Mouse (Mus musculus) spleen, postnatal 36 days (tissue): ENCODE results near the gene Fkbp11.

Source experiments
- DNase-seq, 2 experiments: peaks; one replicate each; pipeline ENCODE4 v3.0.0; 2022; ENCODE audit warnings: low spot score in 2 of 2, mixed read lengths in 1 of 2

Gene Fkbp11

DNA sequence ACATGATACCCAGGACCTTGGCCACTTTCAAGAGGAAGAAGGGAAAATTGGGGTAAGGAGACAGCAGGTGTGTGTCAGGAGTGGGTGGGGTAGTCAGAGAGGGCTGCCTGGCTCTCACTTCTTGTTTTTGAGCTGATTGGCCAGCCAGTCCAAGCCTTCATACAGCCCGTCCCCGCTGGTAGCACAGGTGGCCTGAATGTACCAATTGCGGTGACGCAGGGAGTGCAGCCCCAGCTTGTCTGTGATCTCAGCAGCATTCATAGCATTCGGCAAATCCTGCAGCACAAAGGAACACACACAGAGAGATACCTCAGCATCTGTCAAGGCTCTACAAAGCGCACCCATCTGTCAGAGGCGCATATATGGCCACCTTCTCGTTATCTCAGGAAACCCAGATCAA is 12.2 kb upstream of the Fkbp11 start:
- peak; percentile 18 to 32 for DNase-seq

DNA sequence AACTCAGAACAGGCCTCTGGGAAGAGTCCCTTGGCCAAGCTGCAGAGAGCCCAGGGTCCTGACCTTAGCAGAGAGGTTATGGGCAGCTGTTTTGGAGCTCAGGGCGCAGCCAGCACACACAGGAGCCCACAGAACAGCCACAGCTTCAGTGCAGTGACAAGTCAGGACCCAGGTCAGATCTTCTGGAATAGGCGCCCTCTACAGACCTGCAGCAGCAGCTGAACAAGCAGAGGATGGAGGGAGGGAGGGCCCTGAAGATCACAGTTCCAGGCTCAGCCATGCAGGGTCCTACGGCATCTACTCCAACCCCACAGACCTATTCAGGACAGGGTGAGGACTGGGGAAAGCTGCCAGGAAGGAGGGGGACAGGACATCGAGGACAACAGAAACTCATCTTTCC is 10.8 kb upstream of the Fkbp11 start:
- no peak for DNase-seq

- DNase-seq, result no peak
These were observed 9.9 kb upstream of the Fkbp11 start for GRCm38 (mm10) chr15:98737881-98738280.

DNA sequence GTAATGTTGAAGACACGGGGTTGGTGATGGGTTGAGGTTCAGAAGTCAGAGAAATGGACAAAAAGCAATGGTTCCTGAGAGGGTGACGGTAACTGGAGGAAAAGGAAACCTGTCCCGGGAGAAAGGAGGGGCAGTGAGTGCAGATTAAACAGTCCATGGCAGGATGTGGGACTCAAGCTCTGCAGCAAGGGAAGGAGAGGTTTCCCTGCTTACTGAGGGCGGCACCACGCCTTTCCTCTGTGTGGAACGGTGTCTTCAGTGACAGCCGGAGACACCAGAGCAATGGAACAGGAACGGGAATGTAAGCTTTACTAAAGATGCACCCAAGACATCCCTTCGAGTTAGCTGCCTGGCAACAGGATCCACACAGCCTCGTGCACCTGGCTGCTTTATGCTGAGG is 8.5 kb upstream of the Fkbp11 start:
- DNase-seq, result no peak

DNA sequence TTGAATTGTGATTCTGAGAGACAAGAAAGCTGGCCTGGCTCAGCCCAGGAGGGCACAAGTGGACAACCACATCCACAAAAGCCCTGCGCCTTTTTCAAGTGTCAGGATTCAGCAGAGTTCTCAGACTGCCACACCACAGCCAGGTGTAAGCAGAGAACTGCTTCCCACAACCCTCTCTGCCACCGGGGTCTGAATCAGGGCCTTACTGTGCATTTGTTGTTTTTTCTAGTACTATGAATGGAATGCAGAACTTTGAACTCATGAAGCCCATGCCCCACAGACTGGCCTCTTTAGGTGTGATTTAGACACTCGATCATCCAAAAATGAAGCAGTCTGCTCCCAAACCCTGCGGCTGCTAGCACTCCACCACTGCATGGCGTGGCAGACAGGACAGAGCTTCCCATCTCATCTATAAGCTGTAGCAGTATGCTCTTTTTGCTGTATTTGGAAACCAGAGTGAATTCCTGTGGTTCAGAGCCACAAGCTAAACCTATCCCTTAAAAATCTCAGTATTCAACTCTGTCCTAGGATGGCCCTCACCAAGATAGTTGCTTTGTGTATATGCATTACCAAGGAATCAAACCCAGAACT is 6.1 kb upstream of the Fkbp11 start:
- DNase-seq, result no peak

GRCm38 (mm10) chr15:98733370-98733769 is 5.4 kb upstream of the Fkbp11 start:
- no peak for DNase-seq

- no peak for DNase-seq
These were observed 4.1 kb upstream of the Fkbp11 start for GRCm38 (mm10) chr15:98732006-98732531.

- DNase-seq, result peak; percentile 46 to 47
These were observed 2.8 kb upstream of the Fkbp11 start for GRCm38 (mm10) chr15:98730790-98731189.

DNA sequence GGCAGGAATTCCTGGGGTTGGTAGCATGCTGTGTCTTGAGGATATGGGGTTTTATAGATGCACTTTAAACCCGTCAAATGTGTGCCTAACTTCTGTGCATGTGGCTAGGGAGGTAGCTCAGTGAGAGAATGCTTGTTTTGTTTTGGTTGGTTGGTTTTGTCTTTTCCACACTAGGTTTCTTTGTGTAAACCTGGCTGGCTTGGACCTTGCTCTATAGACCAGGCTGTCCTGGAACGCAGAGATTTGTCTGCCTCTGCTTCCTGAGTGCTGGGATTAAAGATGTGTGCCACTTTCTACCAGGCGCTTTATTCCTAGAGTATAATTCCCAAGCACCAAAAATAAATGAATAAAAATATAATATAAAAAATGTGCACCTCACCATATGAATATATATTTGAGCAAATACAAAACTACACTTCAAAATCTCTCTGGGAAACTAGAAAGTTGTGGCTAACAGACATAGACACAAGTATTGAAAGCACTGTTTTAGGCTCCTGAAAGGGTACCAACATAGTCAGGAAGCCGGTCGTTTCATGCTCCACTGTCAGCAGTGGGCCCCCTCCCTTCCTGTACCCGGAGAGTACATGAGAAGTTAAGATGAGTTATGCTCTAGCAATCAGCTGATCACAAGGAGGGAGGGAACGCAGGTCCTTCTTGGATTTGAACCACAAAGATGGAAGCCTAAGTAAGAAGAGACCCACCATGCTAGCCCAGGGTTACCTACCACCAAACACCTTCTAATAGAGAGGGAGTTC is 2.0 kb upstream of the Fkbp11 start:
- peak; percentile 68 to 71 for DNase-seq

DNA sequence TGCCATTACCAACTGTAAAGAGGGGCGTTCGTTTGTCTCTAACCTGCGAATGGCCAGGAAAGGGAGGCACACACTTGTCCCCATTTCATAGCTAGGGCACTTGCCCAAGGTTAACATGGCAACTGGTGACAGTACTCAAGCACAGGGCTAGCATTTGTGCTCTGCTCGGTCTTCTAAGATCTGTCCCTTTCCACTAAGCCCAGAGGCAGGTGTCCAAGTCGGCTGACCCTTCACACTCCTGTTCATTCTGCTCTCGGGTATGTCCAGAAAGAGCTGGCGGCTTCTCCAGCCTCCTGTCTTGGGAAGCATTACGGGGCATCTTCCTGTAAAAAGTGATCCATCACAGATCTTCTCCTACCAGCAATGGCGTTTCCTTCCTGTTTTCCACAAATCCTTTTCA is 368 bp upstream of the Fkbp11 start:
- DNase-seq, result no peak

DNA sequence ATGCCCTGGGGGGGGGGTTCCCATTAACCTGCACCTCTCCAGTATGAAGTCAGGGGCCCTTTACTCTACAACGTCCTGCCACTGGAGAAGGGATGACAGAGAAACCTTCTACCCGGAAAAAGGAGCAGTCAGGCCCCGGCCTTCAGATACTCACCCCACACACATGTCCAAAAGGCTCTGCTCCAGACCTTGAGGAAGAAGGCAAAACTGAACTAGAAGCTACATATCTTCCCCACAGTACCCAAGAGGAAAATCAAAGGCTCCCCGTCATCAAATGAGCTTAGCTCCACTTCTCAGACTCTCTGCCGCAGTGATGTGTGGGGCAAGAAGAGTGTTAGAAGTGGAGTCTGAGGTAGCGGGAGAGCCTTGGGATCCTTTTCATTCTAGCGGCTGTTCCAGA is 1.3 kb downstream of the Fkbp11 start:
- DNase-seq, result no peak

DNA sequence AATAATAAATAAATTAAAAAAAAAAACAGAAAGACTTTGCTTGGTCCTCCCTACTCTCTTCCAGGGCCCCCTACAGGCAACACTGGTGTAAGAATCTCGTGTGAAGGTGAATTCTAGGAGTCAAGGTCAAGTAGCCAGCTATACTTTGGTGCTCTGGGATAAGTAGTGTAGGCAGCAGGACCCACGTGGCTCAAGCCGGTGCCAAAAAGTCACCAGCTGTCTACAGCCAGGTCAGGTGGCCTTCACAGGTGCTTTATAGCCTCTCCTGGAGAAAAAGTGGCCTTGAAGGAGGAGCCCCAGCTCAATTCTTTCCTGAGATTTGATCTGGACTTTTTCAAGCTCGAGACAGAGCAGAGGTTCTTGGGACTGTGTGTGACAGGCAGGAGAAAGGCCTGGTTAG is 1.9 kb downstream of the Fkbp11 start:
- DNase-seq, result no peak

DNA sequence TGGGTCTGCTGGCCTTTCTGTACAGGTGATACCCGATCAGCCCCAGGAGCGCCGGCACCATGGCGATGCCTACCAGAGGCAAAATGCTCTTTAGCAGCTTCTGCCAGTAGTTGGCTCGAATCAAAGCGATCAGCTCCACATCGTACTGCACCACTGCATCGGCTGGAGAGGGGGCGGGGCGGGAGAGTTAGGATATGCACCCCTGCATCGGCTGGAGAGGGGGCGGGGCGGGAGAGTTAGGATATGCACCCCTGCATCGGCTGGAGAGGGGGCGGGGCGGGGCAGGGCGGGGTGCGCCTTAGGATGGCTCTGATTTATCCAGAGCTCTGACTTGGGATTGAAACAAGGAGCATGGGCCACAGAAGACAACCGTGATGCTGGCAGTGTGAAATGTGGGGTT is 3.6 kb downstream of the Fkbp11 start:
- DNase-seq, result no peak

GRCm38 (mm10) chr15:98722854-98723253 is 5.1 kb downstream of the Fkbp11 start:
- no peak for DNase-seq

GRCm38 (mm10) chr15:98722191-98722590 is 5.8 kb downstream of the Fkbp11 start:
- DNase-seq, result no peak

GRCm38 (mm10) chr15:98717301-98717700 is 10.7 kb downstream of the Fkbp11 start:
- DNase-seq, result no peak

GRCm38 (mm10) chr15:98714230-98714652 is 13.8 kb downstream of the Fkbp11 start:
- no peak for DNase-seq

- peak; percentile 56 to 60 for DNase-seq
These were observed 17.6 kb downstream of the Fkbp11 start for GRCm38 (mm10) chr15:98710442-98710841.

DNA sequence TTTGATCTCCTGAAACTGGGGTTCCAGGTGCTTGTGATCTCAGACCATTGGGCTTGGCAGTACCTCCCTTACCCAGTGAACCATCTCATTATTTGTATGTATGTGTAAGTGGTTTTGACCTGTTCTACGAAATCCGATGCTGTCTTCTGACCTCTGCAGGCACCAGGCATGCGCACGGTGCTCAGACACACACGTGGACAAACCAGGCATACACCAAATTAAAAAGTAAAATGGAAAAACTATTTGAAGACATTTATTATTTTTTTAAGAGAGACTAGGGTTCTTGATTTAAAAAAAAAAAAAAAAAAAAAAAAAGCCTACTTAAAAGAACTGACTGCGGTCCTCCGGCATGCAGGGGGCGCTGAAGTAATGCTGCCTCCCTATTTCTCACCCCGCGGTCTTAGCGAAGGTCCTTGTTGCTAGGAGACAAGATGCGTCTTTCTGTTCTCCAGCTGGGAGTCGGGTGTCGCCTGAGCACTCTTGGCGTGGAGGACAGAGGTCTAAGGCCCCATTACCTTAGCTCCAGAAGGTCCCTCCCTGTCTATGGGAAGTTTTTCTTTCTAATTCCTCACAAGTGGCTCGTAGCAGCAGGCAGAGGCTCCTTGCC is 20.1 kb downstream of the Fkbp11 start, which contains the start of gene Ccdc65:
Gene Ccdc65, plus strand, starts transcription at position 442 of the 607 bp plus-strand sequence.
- peak; percentile 54 to 72 for DNase-seq

DNA sequence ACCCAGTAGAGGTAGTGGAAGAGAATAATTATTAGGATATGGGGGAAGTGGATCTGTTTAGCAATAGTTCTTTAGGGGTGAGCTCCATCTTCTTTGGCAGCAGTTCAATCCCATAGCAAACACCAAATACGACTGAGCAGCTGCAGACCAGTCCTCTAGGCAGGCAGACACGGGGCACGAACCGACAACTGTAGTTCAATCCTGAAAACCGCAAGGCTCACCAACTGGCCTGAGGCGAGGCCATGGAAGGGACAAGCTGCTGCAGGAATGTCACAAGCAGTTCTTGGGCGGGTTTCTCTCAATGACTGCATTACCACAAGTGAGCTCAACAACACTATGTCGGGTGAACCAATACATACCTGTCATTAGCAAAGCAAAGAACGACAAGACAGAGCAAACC is 23.7 kb downstream of the Fkbp11 start:
- DNase-seq, result no peak

- peak; percentile 57 to 67 for DNase-seq
These were observed 28.6 kb downstream of the Fkbp11 start for GRCm38 (mm10) chr15:98699190-98700105.

DNA sequence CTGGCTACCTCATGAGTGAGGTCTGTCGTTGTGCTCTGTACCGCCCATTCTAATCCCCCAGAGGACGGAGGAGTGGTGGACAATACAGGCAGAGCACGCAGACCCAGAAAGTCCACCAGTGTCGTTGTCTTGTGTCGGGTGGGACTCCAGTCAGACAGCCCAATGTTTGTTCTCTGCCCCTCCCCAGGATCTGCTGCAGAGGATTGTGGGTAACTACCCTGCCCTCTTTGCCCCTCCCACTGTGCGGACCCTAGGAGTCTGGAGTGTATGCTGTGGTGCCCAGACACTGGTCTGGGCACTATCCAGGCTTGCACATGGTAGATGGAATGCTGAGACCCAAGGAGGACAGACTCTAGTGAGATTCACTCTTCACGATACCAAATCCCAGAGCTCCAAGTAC is 31.8 kb downstream of the Fkbp11 start:
- no peak for DNase-seq
